ENCODE assay signal across 20 mouse cellular contexts in the genomic region with DNA sequence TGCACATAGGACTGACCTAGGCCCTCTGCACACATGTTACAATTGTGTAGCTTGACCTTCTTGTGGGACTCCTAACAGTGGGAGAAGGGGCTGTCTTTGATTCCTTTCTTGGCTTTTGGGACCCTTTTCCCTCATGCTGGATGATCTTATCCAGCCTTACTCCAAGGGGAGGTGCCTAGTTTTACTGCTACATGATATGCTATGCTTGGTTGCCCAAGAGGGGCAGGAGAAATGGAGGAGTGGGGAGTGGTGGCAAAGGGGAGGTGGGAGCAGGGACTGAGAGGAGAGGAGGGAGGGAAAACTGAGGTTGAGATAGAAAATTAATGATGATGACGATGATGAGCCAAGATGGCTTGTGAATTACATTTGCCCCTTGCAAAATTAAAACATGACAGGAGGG. TPM values are rescaled to one million over a fixed set of nuclear protein-coding genes. Genes with fewer than 3 reads are reported as not detected.
A peak's percentile ranks its signal among the peaks of the same experiment; 100 is the strongest.
DNase-seq lines count a peak whose midpoint lies in the region; ATAC-seq and TF ChIP-seq lines count a peak whose summit lies in the region.
"Had no signal": no experiment of that assay in that cellular context is flagged by ENCODE, and none has a peak within 500 bp of the region (broad histone marks: within the 10 kb centered on the region; RNA-seq: fewer than 3 reads in every experiment).

No protein-coding gene starts in this region.

- H3K4me3 ChIP-seq in heart, embryonic 16.5 days (ENCODE audit: low read length) = no peak overlapping the region
- H3K4me3 ChIP-seq in kidney, embryonic 15.5 days (replicated peaks) = no peak overlapping the region
- no peak overlapping the region for H3K4me3 ChIP-seq in lung, postnatal 0 days (ENCODE audit: low read depth, low read length)
- H3K4me3 ChIP-seq: forebrain, embryonic 13.5 days; limb, embryonic 12.5 days; midbrain, embryonic 12.5 days had no signal

- no peak for TF ChIP-seq CTCF in lung, postnatal 0 days (IDR thresholded peaks at IDR 0.05)

- DNase-seq in heart, adult 9 months (ENCODE audit: low spot score in 2 of 2) = no peak
- no peak for DNase-seq in kidney, adult 9 months
- DNase-seq in lung, postnatal 0 days (ENCODE audit: low spot score) = no peak
- DNase-seq in lung, postnatal 10 days = no peak
- DNase-seq in retina, postnatal 1 day = no peak
- DNase-seq: B cell, adult 2 months; cerebellum, adult 9-10 months; layer of hippocampus, postnatal 36 days; liver, postnatal 0 days; thymus, adult 18-20 months; thymus, postnatal 36 days had no signal

- peak overlapping the region; percentile 86; the same call in 1 of the 2 replicates for H3K27ac ChIP-seq in heart, embryonic 16.5 days (ENCODE audit: low read length)
- H3K27ac ChIP-seq in kidney, embryonic 15.5 days = peak overlapping the region; percentile 84
- H3K27ac ChIP-seq in lung, postnatal 0 days (ENCODE audit: low read length) = peak overlapping the region; percentile 33; the same call in 1 of the 2 replicates
- H3K27ac ChIP-seq: forebrain, embryonic 13.5 days; limb, embryonic 12.5 days; midbrain, embryonic 12.5 days had no signal

- no peak for TF ChIP-seq EP300 in lung, postnatal 0 days (IDR thresholded peaks at IDR 0.05)

- H3K4me2 ChIP-seq in heart, embryonic 16.5 days (ENCODE audit: low read depth, low read length) = no peak overlapping the region
- H3K4me2 ChIP-seq in kidney, embryonic 15.5 days = no peak overlapping the region
- H3K4me2 ChIP-seq in lung, postnatal 0 days (replicated peaks; ENCODE audit: low read depth, low read length) = no peak overlapping the region
- H3K4me2 ChIP-seq: forebrain, embryonic 13.5 days; limb, embryonic 12.5 days; liver, embryonic 11.5 days; midbrain, embryonic 12.5 days had no signal

- no peaks in the 10 kb centered on the region for H3K36me3 ChIP-seq in heart, embryonic 16.5 days (ENCODE audit: control insufficient read depth, insufficient read depth)
- H3K36me3 ChIP-seq in kidney, embryonic 15.5 days = no peaks in the 10 kb centered on the region
- no peaks in the 10 kb centered on the region for H3K36me3 ChIP-seq in lung, postnatal 0 days (ENCODE audit: insufficient read depth, low read length)
- H3K36me3 ChIP-seq: G1E; limb, embryonic 12.5 days; midbrain, embryonic 12.5 days had no signal

- H3K9me3 ChIP-seq in heart, embryonic 16.5 days (replicated peaks; ENCODE audit: control insufficient read depth, low read length) = no peaks in the 10 kb centered on the region
- no peaks in the 10 kb centered on the region for H3K9me3 ChIP-seq in kidney, embryonic 15.5 days (replicated peaks)
- H3K9me3 ChIP-seq in lung, postnatal 0 days (ENCODE audit: low read length) = no peaks in the 10 kb centered on the region
- H3K9me3 ChIP-seq: forebrain, embryonic 13.5 days; G1E; limb, embryonic 12.5 days; midbrain, embryonic 12.5 days had no signal

- no peak overlapping the region for H3K9ac ChIP-seq in heart, embryonic 16.5 days (ENCODE audit: low read length)
- H3K9ac ChIP-seq in kidney, embryonic 15.5 days = no peak overlapping the region
- H3K9ac ChIP-seq in lung, postnatal 0 days (replicated peaks; ENCODE audit: low read depth) = no peak overlapping the region
- H3K9ac ChIP-seq: forebrain, embryonic 13.5 days; limb, embryonic 12.5 days; liver, postnatal 0 days; midbrain, embryonic 12.5 days had no signal

- peaks cover 26% of the 10 kb centered on the region for H3K4me1 ChIP-seq in heart, embryonic 16.5 days (ENCODE audit: control insufficient read depth, insufficient read depth, low read length)
- H3K4me1 ChIP-seq in kidney, embryonic 15.5 days = peaks cover 38% of the 10 kb centered on the region
- H3K4me1 ChIP-seq in lung, postnatal 0 days (ENCODE audit: insufficient read depth, low read depth, low read length) = peaks cover 9% of the 10 kb centered on the region; the same call in 1 of the 2 replicates
- H3K4me1 ChIP-seq: limb, embryonic 12.5 days had no signal

- WGBS in heart, embryonic 16.5 days = 85% methylated on average over 1 of the region's 1 CpGs
- WGBS in kidney, embryonic 15.5 days = 32% methylated on average over 1 of the region's 1 CpGs
- 90% methylated on average over 1 of the region's 1 CpGs for WGBS in lung, postnatal 0 days

- ATAC-seq in heart, embryonic 16.5 days (replicated peaks; ENCODE audit: extremely low read depth, insufficient read depth, low FRiP score) = no peak
- ATAC-seq in kidney, embryonic 15.5 days (replicated peaks; ENCODE audit: low FRiP score) = peak; percentile 52; the same call in 1 of the 2 replicates
- ATAC-seq in lung, postnatal 0 days = no peak
- ATAC-seq: forebrain, embryonic 13.5 days; liver, postnatal 0 days had no signal

- H3K27me3 ChIP-seq in heart, embryonic 16.5 days (ENCODE audit: control insufficient read depth, insufficient read depth, low read length) = no peaks in the 10 kb centered on the region
- no peaks in the 10 kb centered on the region for H3K27me3 ChIP-seq in kidney, embryonic 15.5 days
- no peaks in the 10 kb centered on the region for H3K27me3 ChIP-seq in lung, postnatal 0 days (replicated peaks; ENCODE audit: insufficient read depth, low read length)
- H3K27me3 ChIP-seq: CH12.LX; forebrain, embryonic 13.5 days; limb, embryonic 12.5 days; Patski had no signal

RNA-seq across cellular contexts. Expression of a gene that starts 37.7 kb away (rescaled TPM):
- polyA plus RNA-seq in heart, embryonic 16.5 days (2015; fragmentation: Nextera tagmentation; extraction: Ambion mirVana) = 17.3 and 17.8 TPM in 2 replicates
- 2.7 and 2.8 TPM in 2 replicates for polyA plus RNA-seq in kidney, embryonic 15.5 days (2015; fragmentation: Nextera tagmentation; extraction: Ambion mirVana)
- 3.1 and 3.9 TPM in 2 replicates for polyA plus RNA-seq in lung, postnatal 0 days (2015; fragmentation: Nextera tagmentation; extraction: Ambion mirVana)
- polyA plus RNA-seq: G1E had no signal

Comparison
In these comparisons a context has a peak if more than half of its experiments do, and no peak if none do; other contexts are left out.
1. H3K27ac ChIP-seq: peak in every context shown above with its lines; median percentile 86 in heart, embryonic 16.5 days; 84 in kidney, embryonic 15.5 days; 33 in lung, postnatal 0 days.